Mouse (Mus musculus) gastrocnemius, adult 2 months (tissue): Measurements from ENCODE around the gene Olfr1188. TPM values are rescaled to one million over a fixed set of nuclear protein-coding genes. Genes with fewer than 3 reads are reported as not detected.
"Not testable (repeated sequence)": the region's sequence is repeated elsewhere in the genome, so short reads cannot be mapped to it uniquely, and the experiment has no call there.

Source experiments
- DNase-seq: peaks from one replicate; pipeline ENCODE4 v3.0.0; 2022
- H3K27ac ChIP-seq: fragments of 200-600 bp; 2 replicates; pipeline ENCODE4 v1.8.1; 2022; ENCODE audit warnings: mild to moderate bottlenecking
- H3K4me3 ChIP-seq: fragments of 200-600 bp; 2 replicates; pipeline ENCODE4 v1.8.1; 2022; ENCODE audit warnings: mild to moderate bottlenecking, moderate library complexity
- CTCF ChIP-seq: fragments of 200-600 bp; IDR thresholded peaks from 2 replicates; pipeline ENCODE4 v1.8.1; 2022; ENCODE audit warnings: antibody characterized with exemption, mild to moderate bottlenecking, moderate library complexity
- intact Hi-C: fragments of 180-260 bp; cut with DNase I; formaldehyde crosslinking; loops from one replicate; pipeline ENCODE4 v1.15.1; 2025
- long read RNA-seq, 2 experiments: library from polyadenylated mRNA; stranded (forward); transcript quantifications; one replicate each; pipeline ENCODE4 v2.0.0; 2021
- total RNA-seq, 2 experiments: library from RNA; stranded (reverse); gene quantifications; 2 replicates each; pipeline ENCODE4 v1.2.3; 2021

Gene Olfr1188
- total RNA-seq = not detected
- long read RNA-seq, experiment 1 = 0 reads
- long read RNA-seq, experiment 2 = 0 reads

DNA sequence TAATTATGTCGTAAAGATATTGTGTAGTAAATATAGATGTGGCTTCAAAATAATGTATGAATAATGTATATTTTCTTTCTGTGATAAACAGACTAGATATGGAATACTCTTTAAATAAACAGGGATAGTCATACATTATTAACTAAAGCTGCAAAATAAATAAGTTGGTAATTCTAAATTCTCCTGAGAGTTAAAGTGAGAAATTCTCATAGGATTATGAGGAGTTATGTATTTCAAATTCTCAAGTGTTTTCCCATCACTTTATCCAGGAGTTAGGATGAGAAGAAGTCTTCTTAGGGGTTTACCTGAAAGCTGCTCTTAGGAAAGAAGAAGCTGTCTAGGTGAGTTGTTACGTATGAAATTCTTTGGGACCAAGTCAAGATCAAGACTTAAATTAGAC, at the start of gene Olfr1188:
Gene Olfr1188, plus strand, starts transcription at position 301 of the 400 bp plus-strand sequence.
- intact Hi-C loops = no loop called here
- Histone ChIP-seq H3K4me3 (no peak within 1 kb of the TSS), H3K27ac (no peak within 1 kb of the TSS)
- no peak for TF ChIP-seq CTCF
- no peak for DNase-seq

DNA sequence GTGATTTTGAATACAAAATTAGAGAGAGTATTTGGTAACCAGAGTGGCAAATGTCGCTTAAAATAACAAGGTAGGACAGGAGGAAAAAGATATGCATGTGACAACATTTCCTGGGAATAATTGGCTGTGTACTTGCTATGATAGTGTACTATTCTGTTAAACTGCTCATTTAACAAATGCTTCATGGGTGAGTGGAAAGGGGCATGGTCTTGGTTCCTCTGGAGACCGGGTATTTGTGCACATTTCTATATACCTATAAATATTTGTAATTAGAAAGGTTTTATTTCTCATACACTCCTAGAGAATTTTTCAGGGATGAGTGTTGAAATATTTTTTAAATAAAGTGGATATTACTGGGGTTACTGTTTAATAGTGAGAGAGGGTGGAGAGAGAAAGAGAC, 38.5 kb upstream of the Olfr1188 start, which contains the start of gene Olfr1186:
Gene Olfr1186, plus strand, starts transcription at position 301 of the 400 bp plus-strand sequence.
- H3K27ac ChIP-seq = no peak within 1 kb of the TSS

GRCm38 (mm10) chr2:88525720-88526119, 31.0 kb upstream of the Olfr1188 start:
- H3K27ac ChIP-seq = no peak overlapping the region
- no peak for DNase-seq
- no peak overlapping the region for H3K4me3 ChIP-seq
- intact Hi-C loops = no loop called here
- no peak for TF ChIP-seq CTCF

More for the DNA sequence above, 38.5 kb upstream of the Olfr1188 start, which contains the start of gene Olfr1186:
- TF ChIP-seq CTCF = no peak
- DNase-seq = no peak
- H3K4me3 ChIP-seq = no peak within 1 kb of the TSS
- intact Hi-C loops = no loop called here

- H3K4me3 ChIP-seq, intact Hi-C loops, DNase-seq, H3K27ac ChIP-seq: not testable (repeated sequence)
Observed at GRCm38 (mm10) chr2:88572696-88573095, 16.0 kb downstream of the Olfr1188 start.

DNA sequence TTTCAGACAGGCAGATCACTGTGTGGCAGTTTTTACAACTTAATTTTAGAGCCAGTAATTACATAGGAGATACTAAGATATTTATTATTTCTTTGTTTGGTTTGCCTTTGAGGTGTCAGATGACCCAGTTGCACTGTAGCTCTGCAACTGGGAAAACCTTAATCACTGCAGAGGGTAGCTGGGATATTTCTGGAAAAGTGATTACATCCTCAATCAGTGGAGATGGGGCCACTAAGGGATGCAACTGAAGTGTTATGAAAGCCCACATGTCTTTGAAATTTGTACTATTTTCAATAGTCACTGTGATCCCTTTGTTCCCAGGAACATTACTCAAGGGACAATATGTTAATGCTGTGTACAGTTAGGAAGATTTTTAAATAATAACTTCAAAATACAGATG, 29.4 kb downstream of the Olfr1188 start, which contains the start of gene Olfr1189:
Gene Olfr1189, plus strand, starts transcription at position 301 of the 400 bp plus-strand sequence.
- intact Hi-C loops = no loop called here
- H3K27ac ChIP-seq = no peak within 1 kb of the TSS
- DNase-seq = no peak
- no peak within 1 kb of the TSS for H3K4me3 ChIP-seq
- TF ChIP-seq CTCF = no peak

Other genes starting within 250 kb of the Olfr1188 start
- gene Olfr1174-ps, start 241.8 kb upstream of the Olfr1188 start, total RNA-seq = not detected
- gene Olfr1175-ps, start 229.7 kb upstream of the Olfr1188 start, total RNA-seq = not detected
- not detected for gene Olfr1176, start 220.2 kb upstream of the Olfr1188 start, total RNA-seq
- not detected for gene Olfr1177-ps, start 210.4 kb upstream of the Olfr1188 start, total RNA-seq
- gene Olfr1178, start 169.9 kb upstream of the Olfr1188 start, total RNA-seq = not detected
- not detected for gene Olfr1179, start 150.5 kb upstream of the Olfr1188 start, total RNA-seq
- not detected for gene Olfr1180, start 137.8 kb upstream of the Olfr1188 start, total RNA-seq
- gene Olfr1181, start 130.8 kb upstream of the Olfr1188 start, total RNA-seq = not detected
- not detected for gene Gm13757, start 107.8 kb upstream of the Olfr1188 start, total RNA-seq
- not detected for gene Olfr1183, start 102.1 kb upstream of the Olfr1188 start, total RNA-seq
- not detected for gene Olfr1184, start 73.3 kb upstream of the Olfr1188 start, total RNA-seq
- gene Olfr1185-ps1, start 63.6 kb upstream of the Olfr1188 start, total RNA-seq = not detected
- gene Olfr1186, start 38.4 kb upstream of the Olfr1188 start, total RNA-seq = not detected
- not detected for gene Olfr1189, start 29.5 kb downstream of the Olfr1188 start, total RNA-seq
- gene Olfr1191-ps1, start 83.6 kb downstream of the Olfr1188 start, total RNA-seq = not detected
- gene Olfr1192-ps1, start 91.6 kb downstream of the Olfr1188 start, total RNA-seq = not detected
- gene Olfr1193, start 118.7 kb downstream of the Olfr1188 start, total RNA-seq = not detected
- gene Olfr1195, start 132.3 kb downstream of the Olfr1188 start, total RNA-seq = not detected
- not detected for gene Olfr1196, start 147.7 kb downstream of the Olfr1188 start, total RNA-seq
- not detected for gene Olfr1197, start 175.4 kb downstream of the Olfr1188 start, total RNA-seq
- not detected for gene Olfr1198, start 194.4 kb downstream of the Olfr1188 start, total RNA-seq
- gene Olfr1199, start 203.5 kb downstream of the Olfr1188 start, total RNA-seq = not detected
- not detected for gene Olfr1200, start 213.6 kb downstream of the Olfr1188 start, total RNA-seq
- gene Olfr1201, start 236.1 kb downstream of the Olfr1188 start, total RNA-seq = not detected